15 mouse cellular contexts compared by ENCODE assay signal in the genomic region with DNA sequence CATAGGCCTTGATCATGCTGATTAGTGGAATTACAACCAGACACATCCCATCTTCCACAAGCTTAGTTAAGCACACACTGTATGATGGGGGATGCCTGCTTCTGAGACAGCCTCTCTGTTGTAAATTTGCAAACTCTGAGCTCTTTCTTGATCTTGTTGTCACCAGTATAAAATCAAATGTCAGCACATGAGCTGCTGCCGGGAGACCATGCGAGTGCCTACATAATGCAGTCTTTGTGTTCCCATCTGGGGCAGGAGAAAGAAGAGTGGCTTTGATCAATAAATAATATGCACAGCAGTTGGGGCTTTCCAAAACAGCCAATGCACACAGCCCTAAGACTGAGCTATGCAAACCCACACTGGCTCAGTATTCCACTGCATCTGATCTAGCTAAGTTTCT. TPM values are rescaled to one million over a fixed set of nuclear protein-coding genes. Genes with fewer than 3 reads are reported as not detected.
DNase-seq lines count a peak whose midpoint lies in the region; ATAC-seq and TF ChIP-seq lines count a peak whose summit lies in the region.
"Had no signal": no experiment of that assay in that cellular context is flagged by ENCODE, and none has a peak within 500 bp of the region (broad histone marks: within the 10 kb centered on the region; RNA-seq: fewer than 3 reads in every experiment).

No protein-coding gene starts in this region.

- H3K4me2 ChIP-seq in forebrain, postnatal 0 days (ENCODE audit: low read depth): no peak overlapping the region
- H3K4me2 ChIP-seq in neural tube, embryonic 13.5 days: no peak overlapping the region
- H3K4me2 ChIP-seq: limb, embryonic 15.5 days; lung, embryonic 14.5 days had no signal

- H3K36me3 ChIP-seq in forebrain, postnatal 0 days (ENCODE audit: insufficient read depth): no peaks in the 10 kb centered on the region
- no peaks in the 10 kb centered on the region for H3K36me3 ChIP-seq in neural tube, embryonic 13.5 days
- H3K36me3 ChIP-seq: limb, embryonic 15.5 days had no signal

- whole genome bisulfite sequencing in forebrain, postnatal 0 days: 7% methylated on average over 2 of the region's 2 CpGs
- 7% methylated on average over 2 of the region's 2 CpGs for WGBS in neural tube, embryonic 13.5 days

- H3K27ac ChIP-seq in forebrain, postnatal 0 days (ENCODE audit: low read depth, low read length): no peak overlapping the region
- no peak overlapping the region for H3K27ac ChIP-seq in neural tube, embryonic 13.5 days (replicated peaks)
- H3K27ac ChIP-seq: limb, embryonic 15.5 days had no signal

- intact Hi-C loops in heart, postnatal 10 days (cut with DNase I): no loop called here
- intact Hi-C loops in gastrocnemius, postnatal 14 days (cut with DNase I; ENCODE audit: low total_unique reads): no loop called here

- no peak for TF ChIP-seq CTCF in forebrain, postnatal 0 days (IDR thresholded peaks at IDR 0.05; ENCODE audit: low read depth)

- DNase-seq in layer of hippocampus, adult 11-12 months (ENCODE audit: low spot score): peak; percentile 31
- DNase-seq in layer of hippocampus, postnatal 10 days (ENCODE audit: low spot score in 2 of 2): no peak
- DNase-seq in forebrain, postnatal 0 days: no peak
- peak; percentile 41 for DNase-seq in mesoderm, embryonic 11.5 days (ENCODE audit: low read depth, low spot score)
- no peak for DNase-seq in heart, postnatal 10 days
- no peak for DNase-seq in gastrocnemius, postnatal 14 days
- DNase-seq: cerebellum, adult 9-11 months; kidney, postnatal 25 days; lung, embryonic 14.5 days had no signal

- no peaks in the 10 kb centered on the region for H3K4me1 ChIP-seq in forebrain, postnatal 0 days (ENCODE audit: insufficient read depth)
- H3K4me1 ChIP-seq in neural tube, embryonic 13.5 days (replicated peaks): peaks cover 25% of the 10 kb centered on the region

- no peak overlapping the region for H3K4me3 ChIP-seq in forebrain, postnatal 0 days (ENCODE audit: low read depth, low read length)
- no peak overlapping the region for H3K4me3 ChIP-seq in neural tube, embryonic 13.5 days
- H3K4me3 ChIP-seq: limb, embryonic 15.5 days; megakaryocyte, embryonic 14.5 days had no signal

- peak; percentile 68 for ATAC-seq in forebrain, postnatal 0 days
- ATAC-seq in neural tube, embryonic 13.5 days (ENCODE audit: low read depth): peak; percentile 60; the same call in 1 of the 2 replicates
- no peak for ATAC-seq in granulocyte monocyte progenitor cell, adult 5-6 weeks (replicated peaks; ENCODE audit: poor library complexity, severe bottlenecking)
- ATAC-seq: intestine, embryonic 16.5 days; Patski had no signal

- H3K9me3 ChIP-seq in forebrain, postnatal 0 days (ENCODE audit: low read length): no peaks in the 10 kb centered on the region
- H3K9me3 ChIP-seq in neural tube, embryonic 13.5 days: no peaks in the 10 kb centered on the region
- H3K9me3 ChIP-seq: limb, embryonic 15.5 days had no signal

- H3K27me3 ChIP-seq in forebrain, postnatal 0 days (ENCODE audit: insufficient read depth, low read length): no peaks in the 10 kb centered on the region
- no peaks in the 10 kb centered on the region for H3K27me3 ChIP-seq in neural tube, embryonic 13.5 days
- H3K27me3 ChIP-seq: limb, embryonic 15.5 days; Patski had no signal

- no peak overlapping the region for H3K9ac ChIP-seq in forebrain, postnatal 0 days
- no peak overlapping the region for H3K9ac ChIP-seq in neural tube, embryonic 13.5 days
- H3K9ac ChIP-seq: limb, embryonic 15.5 days; lung, embryonic 14.5 days had no signal

RNA-seq across cellular contexts. Expression of a gene that starts 37.9 kb away (rescaled TPM):
- 100 to 1,000 TPM; 130 to 134 TPM for total RNA-seq in layer of hippocampus, postnatal 10 days (2021)
- 141 and 146 TPM in 2 replicates for total RNA-seq in forebrain, postnatal 0 days (2014; rRNA removed)
- polyA plus RNA-seq in forebrain, postnatal 0 days (2015; fragmentation: Nextera tagmentation; extraction: Ambion mirVana): 92.5 and 129 TPM in 2 replicates
- polyA plus RNA-seq in neural tube, embryonic 13.5 days (2015; fragmentation: Nextera tagmentation; extraction: Ambion mirVana): 127 and 134 TPM in 2 replicates
- 100 to 1,000 TPM; 112 to 150 TPM for total RNA-seq in heart, postnatal 10 days (2021)
- 10 to 100 TPM; 77.6 to 81.8 TPM for total RNA-seq in gastrocnemius, postnatal 14 days (2021)
- 2.4 and 3.9 TPM in 2 replicates for total RNA-seq in granulocyte monocyte progenitor cell, adult 5-6 weeks (2014; fragmentation: Nextera tagmentation)
- total RNA-seq in granulocyte monocyte progenitor cell, adult 5-6 weeks (2017): 3.4 and 3.8 TPM in 2 replicates

RNA-seq across cellular contexts. Expression of a gene that starts 39.2 kb away (rescaled TPM):
- 10 to 100 TPM; 18.4 to 20.9 TPM for total RNA-seq in layer of hippocampus, postnatal 10 days (2021)
- total RNA-seq in forebrain, postnatal 0 days (2014; rRNA removed): 22.7 and 22.9 TPM in 2 replicates
- 9.3 and 10.7 TPM in 2 replicates for polyA plus RNA-seq in forebrain, postnatal 0 days (2015; fragmentation: Nextera tagmentation; extraction: Ambion mirVana)
- polyA plus RNA-seq in neural tube, embryonic 13.5 days (2015; fragmentation: Nextera tagmentation; extraction: Ambion mirVana): 17.8 and 18.5 TPM in 2 replicates
- 1 to 10 TPM; 4.0 to 4.2 TPM for total RNA-seq in heart, postnatal 10 days (2021)
- total RNA-seq in gastrocnemius, postnatal 14 days (2021): 1 to 10 TPM; 1.2 to 1.3 TPM
- not detected in 2 replicates for total RNA-seq in granulocyte monocyte progenitor cell, adult 5-6 weeks (2014; fragmentation: Nextera tagmentation)
- total RNA-seq in granulocyte monocyte progenitor cell, adult 5-6 weeks (2017): not detected in 2 replicates

Comparison
In these comparisons a context has a peak if more than half of its experiments do, and no peak if none do; other contexts are left out.
1. DNase-seq: peak in layer of hippocampus, adult 11-12 months (single experiment) and mesoderm, embryonic 11.5 days (single experiment); none in layer of hippocampus, postnatal 10 days (0 of 2), forebrain, postnatal 0 days (single experiment), heart, postnatal 10 days (0 of 2) and gastrocnemius, postnatal 14 days (single experiment).
2. RNA of a gene that starts 37.9 kb away (total RNA-seq): 112 to 150 TPM in heart, postnatal 10 days, 141 to 146 TPM in forebrain, postnatal 0 days, 130 to 134 TPM in layer of hippocampus, postnatal 10 days and 77.6 to 81.8 TPM in gastrocnemius, postnatal 14 days; 2.4 to 3.9 TPM in granulocyte monocyte progenitor cell, adult 5-6 weeks; every median in the first group is over 10 times any median in the second.